Mouse (Mus musculus): ENCODE results near the gene Qsox1. TPM values are rescaled to one million over a fixed set of nuclear protein-coding genes. Genes with fewer than 3 reads are reported as not detected.

Qsox1 gene
- polyA plus RNA-seq, 1 experiment from 2014 or later = 12.5 TPM

DNA sequence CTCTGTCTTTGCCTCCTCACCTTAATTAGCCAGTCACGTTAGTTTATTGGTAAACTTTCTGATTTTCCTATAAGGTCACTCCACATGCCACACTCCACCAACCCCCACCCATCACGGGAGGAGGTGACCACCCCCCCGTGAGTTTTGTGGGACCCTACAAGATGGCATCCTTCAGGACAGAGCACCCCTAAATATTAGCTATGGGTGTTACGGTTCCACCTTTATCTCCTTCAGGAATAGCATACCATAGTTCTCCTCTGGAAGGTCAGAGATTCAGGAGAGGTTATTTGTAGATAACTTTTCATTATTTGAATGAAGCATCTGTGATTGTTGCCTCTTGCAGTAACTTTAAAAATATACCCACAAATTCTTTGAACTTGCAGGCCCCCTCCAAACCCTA, 54.0 kb downstream of the Qsox1 start:
- Histone ChIP-seq H3K27me3 (ENCODE audit: control insufficient read depth, insufficient read depth, low read length) (peaks cover 60% of the 10 kb centered on the region), H3K9me3 (ENCODE audit: control insufficient read depth, low read length) (no peaks in the 10 kb centered on the region), H3K4me2 (replicated peaks; ENCODE audit: low read depth, low read length) (no peak overlapping the region), H3K4me3 (ENCODE audit: low read depth, low read length) (no peak overlapping the region), H3K36me3 (ENCODE audit: control insufficient read depth, insufficient read depth, low read length) (no peaks in the 10 kb centered on the region), H3K4me1 (replicated peaks; ENCODE audit: control insufficient read depth, insufficient read depth, low read length) (no peaks in the 10 kb centered on the region), H3K9ac (ENCODE audit: low read depth, low read length) (no peak overlapping the region), H3K27ac (ENCODE audit: low read depth, low read length) (no peak overlapping the region)
- DNase-seq (ENCODE audit: low spot score) (peak; percentile 2), ATAC-seq (ENCODE audit: low FRiP score) (no peak)
- WGBS = 81% methylated on average over 4 of the region's 4 CpGs

DNA sequence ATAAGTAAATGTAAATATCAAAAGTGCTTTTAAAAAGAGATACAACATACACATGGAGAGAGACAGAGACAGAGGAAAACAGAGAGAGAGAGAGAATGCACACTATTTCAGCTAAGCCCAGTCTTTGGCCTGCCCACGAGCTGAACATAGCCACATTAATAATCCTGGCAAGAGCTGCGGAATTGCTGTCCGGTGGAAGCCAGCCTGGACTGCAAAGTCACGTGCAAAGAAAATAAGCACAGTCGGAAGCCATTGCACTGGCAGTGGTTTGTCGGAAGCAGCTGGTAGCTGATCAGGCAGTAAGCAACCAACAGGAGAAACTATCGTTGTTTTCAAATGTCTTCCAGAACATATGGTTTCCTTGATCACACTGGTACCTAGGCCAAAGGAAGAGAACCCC, 55.1 kb downstream of the Qsox1 start:
- no peaks in the 10 kb centered on the region for H3K36me3 ChIP-seq (ENCODE audit: control insufficient read depth, insufficient read depth, low read length)
- 70% methylated on average over 7 of the region's 7 CpGs for WGBS
- H3K4me3 ChIP-seq (ENCODE audit: low read depth, low read length) = no peak overlapping the region
- no peak overlapping the region for H3K4me2 ChIP-seq (replicated peaks; ENCODE audit: low read depth, low read length)
- peaks cover 65% of the 10 kb centered on the region for H3K27me3 ChIP-seq (ENCODE audit: control insufficient read depth, insufficient read depth, low read length)
- no peaks in the 10 kb centered on the region for H3K4me1 ChIP-seq (replicated peaks; ENCODE audit: control insufficient read depth, insufficient read depth, low read length)
- no peak overlapping the region for H3K27ac ChIP-seq (ENCODE audit: low read depth, low read length)
- DNase-seq (ENCODE audit: low spot score) = peak; percentile 8
- H3K9me3 ChIP-seq (ENCODE audit: control insufficient read depth, low read length) = no peaks in the 10 kb centered on the region
- ATAC-seq (ENCODE audit: low FRiP score) = no peak
- no peak overlapping the region for H3K9ac ChIP-seq (ENCODE audit: low read depth, low read length)

GRCm38 (mm10) chr1:155753411-155753810, 59.3 kb downstream of the Qsox1 start:
- Histone ChIP-seq H3K36me3 (ENCODE audit: control insufficient read depth, insufficient read depth, low read length) (no peaks in the 10 kb centered on the region), H3K27me3 (ENCODE audit: control insufficient read depth, insufficient read depth, low read length) (peaks cover 75% of the 10 kb centered on the region)
- DNase-seq (ENCODE audit: low spot score) = no peak

DNA sequence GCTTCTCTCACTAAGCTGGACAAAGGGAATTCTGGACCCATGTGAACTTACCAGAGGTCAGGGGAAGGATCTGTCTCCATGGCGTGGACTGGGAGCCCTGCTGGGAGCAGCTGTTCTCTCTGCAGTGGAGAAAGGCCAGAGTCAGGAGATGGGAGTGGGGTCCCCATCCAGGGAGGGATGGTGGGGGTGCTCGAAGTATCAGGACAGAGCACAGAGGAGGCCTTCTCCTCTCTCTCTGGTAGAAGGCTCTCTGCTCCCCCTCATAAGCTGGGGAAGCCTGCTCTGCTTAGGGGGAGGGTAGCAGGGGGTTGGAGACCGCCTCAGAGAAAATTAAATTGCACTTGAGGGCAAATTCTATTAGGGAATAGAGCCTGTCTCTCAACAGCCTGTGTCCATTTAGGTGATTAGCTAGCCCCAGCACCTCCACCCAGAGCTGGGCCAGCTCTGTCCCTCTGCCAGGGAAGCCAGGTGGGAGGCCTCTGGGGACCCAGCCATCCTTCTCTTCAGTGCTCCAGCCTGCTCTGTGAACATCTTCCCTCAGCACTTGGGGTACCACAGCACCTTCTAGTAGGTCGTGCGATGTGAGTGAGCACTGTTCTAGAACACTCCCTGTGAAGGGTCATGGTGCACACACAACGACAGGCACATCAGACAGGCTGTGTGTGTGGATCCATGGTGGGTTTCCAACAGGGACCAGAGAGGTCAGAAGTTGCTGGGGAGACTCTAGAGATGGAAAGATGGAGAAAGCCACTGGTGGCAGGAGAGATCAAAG, 61.0 kb downstream of the Qsox1 start, which contains the start of gene Lhx4:
Gene Lhx4 (minus strand): TSS at position 201 of the 772 bp plus-strand sequence.
- H3K4me3 ChIP-seq (ENCODE audit: low read depth, low read length) = no peak within 1 kb of the TSS
- H3K4me2 ChIP-seq (replicated peaks; ENCODE audit: low read depth, low read length) = no peak within 1 kb of the TSS
- H3K9me3 ChIP-seq (ENCODE audit: control insufficient read depth, low read length) = no peaks in the 10 kb centered on the region
- peak; percentile 11 for DNase-seq (ENCODE audit: low spot score)
- peak within 1 kb of the TSS; percentile 7; the same call in 1 of the 2 replicates for H3K27ac ChIP-seq (ENCODE audit: low read depth, low read length)
- peaks cover 5% of the 10 kb centered on the region for H3K4me1 ChIP-seq (replicated peaks; ENCODE audit: control insufficient read depth, insufficient read depth, low read length)
- WGBS = 58% methylated on average over 6 of the region's 6 CpGs
- no peaks in the 10 kb centered on the region for H3K36me3 ChIP-seq (ENCODE audit: control insufficient read depth, insufficient read depth, low read length)
- peak within 1 kb of the TSS; percentile 15; the same call in 1 of the 2 replicates for H3K9ac ChIP-seq (ENCODE audit: low read depth, low read length)
- peaks cover 81% of the 10 kb centered on the region for H3K27me3 ChIP-seq (ENCODE audit: control insufficient read depth, insufficient read depth, low read length)
- ATAC-seq (ENCODE audit: low FRiP score) = peak; percentile 55; the same call in 1 of the 2 replicates

More at GRCm38 (mm10) chr1:155753411-155753810, 59.3 kb downstream of the Qsox1 start:
- H3K27ac ChIP-seq (ENCODE audit: low read depth, low read length) = no peak overlapping the region
- no peak overlapping the region for H3K4me3 ChIP-seq (ENCODE audit: low read depth, low read length)
- no peak overlapping the region for H3K9ac ChIP-seq (ENCODE audit: low read depth, low read length)
- no peak overlapping the region for H3K4me2 ChIP-seq (replicated peaks; ENCODE audit: low read depth, low read length)
- peaks cover 5% of the 10 kb centered on the region for H3K4me1 ChIP-seq (replicated peaks; ENCODE audit: control insufficient read depth, insufficient read depth, low read length)
- 74% methylated on average over 9 of the region's 9 CpGs for WGBS
- ATAC-seq (ENCODE audit: low FRiP score) = no peak
- H3K9me3 ChIP-seq (ENCODE audit: control insufficient read depth, low read length) = no peaks in the 10 kb centered on the region

DNA sequence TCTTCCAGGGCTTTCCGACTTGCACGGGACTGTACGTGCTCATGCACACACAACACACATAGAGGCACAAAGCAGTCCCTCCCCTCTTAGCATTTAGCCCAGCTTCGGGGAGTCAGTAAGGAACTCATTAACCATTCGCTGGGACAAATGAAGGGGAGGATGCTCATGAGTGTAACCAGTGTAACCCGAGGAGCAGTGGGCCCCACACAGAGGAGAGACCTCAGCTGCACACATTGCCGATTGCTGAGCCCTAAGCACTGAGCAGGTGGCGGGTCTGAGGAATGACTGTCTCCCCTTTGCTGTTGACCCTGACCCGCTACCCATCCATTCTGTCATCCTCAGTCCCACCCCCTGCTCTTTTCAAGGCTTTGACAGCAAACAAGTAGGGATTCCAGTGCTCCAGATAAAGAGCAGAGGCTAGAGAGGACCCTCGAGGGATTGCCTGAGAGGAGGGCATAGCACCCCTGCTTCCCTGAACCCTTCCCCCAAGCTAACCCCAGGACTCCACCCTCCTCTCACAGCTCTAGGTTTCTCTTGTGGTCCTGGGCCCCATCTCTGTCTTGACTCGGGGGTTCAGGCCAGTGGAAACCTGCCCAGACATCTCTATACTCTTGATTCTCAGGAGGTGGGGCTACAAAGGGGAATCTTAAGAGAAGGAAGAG, 62.0 kb downstream of the Qsox1 start:
- no peaks in the 10 kb centered on the region for H3K36me3 ChIP-seq (ENCODE audit: control insufficient read depth, insufficient read depth, low read length)
- peak; percentile 57 for DNase-seq (ENCODE audit: low spot score)
- H3K9ac ChIP-seq (ENCODE audit: low read depth, low read length) = peak overlapping the region; percentile 15; the same call in 1 of the 2 replicates
- no peak overlapping the region for H3K4me3 ChIP-seq (ENCODE audit: low read depth, low read length)
- no peaks in the 10 kb centered on the region for H3K9me3 ChIP-seq (ENCODE audit: control insufficient read depth, low read length)
- peak; percentile 87 for ATAC-seq (ENCODE audit: low FRiP score)
- H3K27ac ChIP-seq (ENCODE audit: low read depth, low read length) = 0 out of 2 replicates have a peak overlapping the region, but pooled peaks have one; percentile 7
- WGBS = 7% methylated on average over 11 of the region's 11 CpGs
- peaks cover 91% of the 10 kb centered on the region for H3K27me3 ChIP-seq (ENCODE audit: control insufficient read depth, insufficient read depth, low read length)
- peaks cover 5% of the 10 kb centered on the region for H3K4me1 ChIP-seq (replicated peaks; ENCODE audit: control insufficient read depth, insufficient read depth, low read length)
- no peak overlapping the region for H3K4me2 ChIP-seq (replicated peaks; ENCODE audit: low read depth, low read length)

GRCm38 (mm10) chr1:155747911-155748310, 64.8 kb downstream of the Qsox1 start:
- DNase-seq (ENCODE audit: low spot score) (no peak), ATAC-seq (ENCODE audit: low FRiP score) (no peak)
- no peak overlapping the region for H3K4me3 ChIP-seq (ENCODE audit: low read depth, low read length)
- H3K9ac ChIP-seq (ENCODE audit: low read depth, low read length) = no peak overlapping the region
- H3K4me2 ChIP-seq (replicated peaks; ENCODE audit: low read depth, low read length) = no peak overlapping the region
- no peak overlapping the region for H3K27ac ChIP-seq (ENCODE audit: low read depth, low read length)
- 77% methylated on average over 5 of the region's 5 CpGs for WGBS
- no peaks in the 10 kb centered on the region for H3K9me3 ChIP-seq (ENCODE audit: control insufficient read depth, low read length)
- peaks cover 91% of the 10 kb centered on the region for H3K27me3 ChIP-seq (ENCODE audit: control insufficient read depth, insufficient read depth, low read length)
- H3K4me1 ChIP-seq (replicated peaks; ENCODE audit: control insufficient read depth, insufficient read depth, low read length) = peaks cover 5% of the 10 kb centered on the region
- H3K36me3 ChIP-seq (ENCODE audit: control insufficient read depth, insufficient read depth, low read length) = no peaks in the 10 kb centered on the region

DNA sequence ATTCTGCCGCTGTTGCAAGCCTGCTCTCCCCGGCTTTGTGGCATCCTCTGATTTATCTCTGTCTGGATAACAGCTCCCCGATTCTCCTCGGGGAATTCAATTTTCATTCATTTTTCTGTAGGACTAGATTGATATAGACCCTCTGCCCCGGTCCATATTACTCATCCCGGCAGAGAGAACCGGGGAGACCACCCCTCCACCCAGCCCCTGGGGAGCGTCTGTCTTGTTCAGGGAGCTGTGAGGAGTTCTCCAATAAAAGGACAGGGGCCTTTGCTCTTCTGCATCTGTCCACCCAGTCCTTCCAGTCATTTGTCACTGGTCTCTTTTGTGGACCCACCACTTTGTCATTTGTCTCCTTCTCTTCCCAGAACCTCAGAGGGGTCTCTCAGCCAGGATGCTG, 65.7 kb downstream of the Qsox1 start:
- peak; percentile 40 for DNase-seq (ENCODE audit: low spot score)
- H3K4me3 ChIP-seq (ENCODE audit: low read depth, low read length) = no peak overlapping the region
- H3K9me3 ChIP-seq (ENCODE audit: control insufficient read depth, low read length) = no peaks in the 10 kb centered on the region
- no peak overlapping the region for H3K4me2 ChIP-seq (replicated peaks; ENCODE audit: low read depth, low read length)
- no peak overlapping the region for H3K27ac ChIP-seq (ENCODE audit: low read depth, low read length)
- H3K9ac ChIP-seq (ENCODE audit: low read depth, low read length) = no peak overlapping the region
- no peak for ATAC-seq (ENCODE audit: low FRiP score)
- H3K27me3 ChIP-seq (ENCODE audit: control insufficient read depth, insufficient read depth, low read length) = peaks cover 91% of the 10 kb centered on the region
- peaks cover 10% of the 10 kb centered on the region for H3K4me1 ChIP-seq (replicated peaks; ENCODE audit: control insufficient read depth, insufficient read depth, low read length)
- 12% methylated on average over 8 of the region's 8 CpGs for WGBS
- H3K36me3 ChIP-seq (ENCODE audit: control insufficient read depth, insufficient read depth, low read length) = no peaks in the 10 kb centered on the region

DNA sequence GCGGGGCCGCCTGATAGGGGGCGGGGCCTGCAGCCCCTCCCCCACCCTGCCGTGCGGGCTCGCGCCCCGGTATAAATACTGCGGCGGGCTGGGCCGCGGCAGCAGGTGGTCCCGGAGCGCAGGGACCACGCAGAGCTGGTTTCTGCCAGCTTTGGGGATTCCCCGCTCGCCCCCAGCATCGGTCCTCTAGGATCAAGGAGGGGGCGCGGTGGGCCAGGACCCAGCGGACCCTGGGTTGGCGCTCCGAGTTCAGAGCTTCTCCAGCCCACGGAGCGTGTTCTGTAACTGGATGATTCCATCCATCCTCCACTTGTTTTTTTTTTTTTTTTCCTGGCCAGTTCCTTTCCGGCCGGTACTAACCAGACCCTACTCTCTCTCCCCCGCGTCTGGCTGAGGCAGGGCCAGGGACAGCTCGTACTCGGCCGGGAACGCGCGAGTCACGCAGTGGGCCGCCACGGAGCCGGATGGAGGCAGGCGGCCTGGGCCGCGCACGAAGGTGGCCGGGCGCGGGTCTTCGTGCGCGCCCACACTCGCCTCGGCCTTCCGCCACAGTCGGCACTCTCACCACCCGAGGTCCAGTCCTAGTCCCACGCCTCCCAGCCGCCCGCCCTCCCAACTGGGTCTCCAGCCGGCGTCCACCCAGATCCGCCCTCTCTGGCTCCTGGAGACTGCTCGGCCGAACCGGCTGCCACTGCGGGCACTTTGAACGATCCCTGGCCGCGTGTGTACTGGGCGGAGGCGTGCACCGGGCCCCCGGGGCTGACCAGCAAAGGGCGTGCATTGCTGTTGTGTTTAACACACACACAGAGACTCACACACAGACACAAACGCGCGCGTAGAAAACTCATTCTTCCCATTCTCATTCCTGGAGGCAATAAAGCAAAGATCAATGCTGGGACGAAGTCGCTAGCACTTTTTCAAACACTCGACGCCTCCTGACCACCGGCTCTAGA, 70.0 kb downstream of the Qsox1 start:
- Histone ChIP-seq H3K9ac (ENCODE audit: low read depth, low read length) (peak overlapping the region; percentile 23; the same call in 1 of the 2 replicates), H3K36me3 (ENCODE audit: control insufficient read depth, insufficient read depth, low read length) (no peaks in the 10 kb centered on the region), H3K4me3 (ENCODE audit: low read depth, low read length) (peak overlapping the region; percentile 42), H3K4me1 (replicated peaks; ENCODE audit: control insufficient read depth, insufficient read depth, low read length) (peaks cover 14% of the 10 kb centered on the region), H3K4me2 (replicated peaks; ENCODE audit: low read depth, low read length) (peak overlapping the region; percentile 79), H3K27ac (ENCODE audit: low read depth, low read length) (no peak overlapping the region), H3K27me3 (ENCODE audit: control insufficient read depth, insufficient read depth, low read length) (peaks cover 91% of the 10 kb centered on the region), H3K9me3 (ENCODE audit: control insufficient read depth, low read length) (no peaks in the 10 kb centered on the region)
- peak; percentile 64 for ATAC-seq (ENCODE audit: low FRiP score)
- under 1% methylated on average over 81 of the region's 81 CpGs for WGBS
- peak; percentile 58 for DNase-seq (ENCODE audit: low spot score)

All from hindbrain, embryonic 11.5 days (tissue).